In genomic region chr9:56097584-56098298, GRCm38 (mm10) we compare ENCODE assay signal across 13 mouse cellular contexts. TPM values are rescaled to one million over a fixed set of nuclear protein-coding genes. Genes with fewer than 3 reads are reported as not detected.
DNase-seq lines count a peak whose midpoint lies in the region; ATAC-seq lines count a peak whose summit lies in the region.
"Had no signal": no experiment of that assay in that cellular context is flagged by ENCODE, and none has a peak within 500 bp of the region (broad histone marks: within the 10 kb centered on the region; RNA-seq: fewer than 3 reads in every experiment).

No protein-coding gene starts in this region.

- ATAC-seq in hematopoietic stem cell, adult 5-6 weeks (replicated peaks in 1 of 2; ENCODE audit: insufficient read depth in 1 of 2, low FRiP score in 2 of 2, low TSS enrichment in 1 of 2, low read depth in 1 of 2, poor library complexity in 2 of 2, severe bottlenecking in 2 of 2): peak; percentile 33 to 45; a peak in 3 of 4 replicates
- ATAC-seq: hindbrain, postnatal 0 days had no signal

- intact Hi-C loops in left cerebral cortex, postnatal 10 days (cut with DNase I): no loop called here

- peak; percentile 35 to 54 for DNase-seq in spleen, postnatal 36 days (ENCODE audit: low spot score in 2 of 2)
- no peak for DNase-seq in spleen, adult 18-20 months
- peak; percentile 41 for DNase-seq in naive thymus-derived CD4-positive, alpha-beta T cell, adult 2 months (ENCODE audit: low read depth)
- DNase-seq in kidney, adult 18-20 months: no peak
- DNase-seq in left cerebral cortex, postnatal 10 days (ENCODE audit: extremely low spot score in 1 of 2, low spot score in 2 of 2): no peak
- no peak for DNase-seq in embryo, embryonic 11 days
- DNase-seq: adrenal gland, postnatal 25 days; cerebellum, adult 11 months; heart, postnatal 14 days; kidney, postnatal 25 days; liver, embryonic 13.5 days had no signal

RNA-seq across cellular contexts. Expression of gene Pstpip1, which starts 8.0 kb away (rescaled TPM):
- total RNA-seq in hematopoietic stem cell, adult 5-6 weeks (2017): 109 and 141 TPM in 2 replicates
- 1 to 10 TPM; 2.1 to 3.2 TPM for total RNA-seq in left cerebral cortex, postnatal 10 days (2021)

RNA-seq across cellular contexts. Expression of gene Rcn2, which starts 56.1 kb away (rescaled TPM):
- total RNA-seq in hematopoietic stem cell, adult 5-6 weeks (2017): 74.9 and 87.8 TPM in 2 replicates
- total RNA-seq in left cerebral cortex, postnatal 10 days (2021): 100 to 1,000 TPM; 114 to 127 TPM

Comparison
In these comparisons a context has a peak if more than half of its experiments do, and no peak if none do; other contexts are left out.
1. DNase-seq: peak in spleen, postnatal 36 days (2 of 2) and naive thymus-derived CD4-positive, alpha-beta T cell, adult 2 months (single experiment); none in spleen, adult 18-20 months (0 of 2), kidney, adult 18-20 months (single experiment), left cerebral cortex, postnatal 10 days (0 of 2) and embryo, embryonic 11 days (single experiment).
2. RNA of gene Pstpip1, which starts 8.0 kb away (total RNA-seq): 109 to 141 TPM in hematopoietic stem cell, adult 5-6 weeks; 2.1 to 3.2 TPM in left cerebral cortex, postnatal 10 days; every median in the first group is over 10 times any median in the second.